Mouse (Mus musculus) induced T-regulatory cell, adult 2 months (primary cell): ENCODE measurements around the gene Stxbp4.
A peak's percentile ranks its signal among the peaks of the same experiment; 100 is the strongest.

Experiments
- DNase-seq: peaks from one replicate; pipeline ENCODE4 v3.0.0-alpha.2; 2012; ENCODE audit warnings: low read depth

Gene Stxbp4

DNA sequence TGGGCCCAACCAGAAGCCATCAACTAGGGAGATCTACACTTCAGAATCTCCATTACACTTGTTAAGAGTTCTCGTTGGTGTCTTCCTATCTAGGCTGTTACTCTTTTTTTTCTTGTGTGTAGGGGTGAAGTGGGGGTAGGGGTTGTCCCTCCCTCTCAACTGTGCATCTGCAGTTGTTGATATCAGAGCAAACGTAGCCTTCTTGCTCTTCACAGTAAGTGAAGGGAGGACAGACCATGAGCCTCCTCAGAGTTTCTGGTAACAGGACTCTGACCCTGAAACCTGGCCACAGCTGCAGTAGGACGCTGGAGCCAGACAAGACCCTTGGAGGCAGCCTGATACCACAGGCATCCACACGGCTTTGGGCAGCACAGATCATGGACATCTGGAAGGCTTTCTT is 81.4 kb downstream of the Stxbp4 start:
- DNase-seq: no peak

DNA sequence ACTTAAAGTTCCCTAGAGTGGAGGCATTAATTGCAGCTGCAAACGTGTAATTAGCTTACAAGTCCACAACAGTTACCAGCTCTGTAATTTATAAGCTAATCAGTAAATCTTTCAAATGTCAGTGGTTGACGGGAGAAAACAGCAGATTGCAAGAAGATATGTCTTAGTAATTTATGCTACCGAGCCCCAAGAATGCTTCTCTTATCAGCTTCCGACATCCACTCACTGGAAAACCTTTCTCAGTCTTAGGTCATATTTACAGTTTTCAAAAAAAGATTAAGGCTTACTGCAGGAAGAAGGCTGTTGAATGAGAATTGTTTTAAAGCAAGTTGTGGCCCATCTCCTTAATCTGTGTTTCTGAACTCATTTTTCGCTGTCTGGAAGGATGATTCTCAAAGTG is 83.9 kb downstream of the Stxbp4 start:
- DNase-seq: no peak

DNA sequence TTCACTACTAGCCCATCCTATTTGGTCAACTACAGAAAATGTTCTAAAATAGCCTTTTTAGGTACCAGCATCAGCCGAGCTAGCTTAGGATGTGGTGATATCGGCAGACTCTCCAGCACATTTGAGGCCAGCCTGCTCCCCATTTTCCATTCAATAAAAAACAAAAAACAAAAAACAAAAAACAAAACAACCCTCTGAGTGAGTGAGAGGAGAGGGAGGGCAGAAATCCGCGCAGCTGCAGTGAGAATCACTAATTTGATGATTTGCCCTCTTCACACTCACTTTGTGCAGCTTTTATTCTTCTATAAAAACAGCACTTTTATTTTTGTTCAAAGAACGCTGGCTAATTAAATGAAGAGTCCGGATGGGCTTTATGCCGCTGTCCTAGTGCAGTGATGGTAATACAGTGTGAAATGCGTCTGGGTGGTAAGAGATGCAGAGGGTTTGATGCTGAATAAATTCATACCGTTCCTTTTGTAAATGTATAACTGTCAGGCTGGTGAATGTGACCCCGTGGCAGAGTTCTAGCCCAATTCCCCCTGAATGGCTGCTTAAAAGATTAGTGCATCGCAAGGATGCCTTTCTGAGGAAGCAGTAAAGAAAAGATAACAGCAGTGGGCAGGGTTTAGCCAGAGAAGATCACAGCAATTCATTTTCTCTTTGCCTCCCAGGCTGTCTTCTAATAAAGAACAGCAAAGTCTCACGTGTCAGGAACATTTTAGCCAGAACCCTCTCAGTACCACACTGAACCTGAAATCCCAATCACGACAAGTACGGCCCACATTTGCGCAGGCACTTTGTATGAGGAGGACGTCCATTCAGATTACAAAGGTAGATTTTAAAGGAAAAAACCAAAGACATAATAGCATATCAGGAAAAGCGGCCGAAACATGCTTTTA is 85.3 kb downstream of the Stxbp4 start:
- DNase-seq: no peak

DNA sequence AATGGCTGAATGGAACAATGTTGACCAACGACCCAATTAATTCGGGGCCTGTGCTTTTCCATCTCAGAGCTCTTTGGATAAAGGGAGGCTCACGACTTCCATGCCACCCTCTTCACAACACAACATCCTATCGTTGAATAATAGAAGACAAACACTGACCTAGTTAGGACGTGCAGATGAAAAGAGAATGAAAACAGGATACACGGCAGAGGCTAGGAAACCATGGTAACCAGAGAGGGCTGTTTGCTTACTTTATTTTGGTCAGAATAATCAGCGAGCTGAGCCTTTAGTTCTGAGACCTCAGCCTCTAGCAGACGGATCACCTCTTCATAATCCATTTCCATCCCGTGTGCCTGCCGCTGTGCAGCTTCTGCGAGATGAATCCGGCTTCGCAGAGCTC is 89.3 kb downstream of the Stxbp4 start:
- DNase-seq: peak; percentile 6

GRCm38 (mm10) chr11:90538636-90539263 is 99.1 kb downstream of the Stxbp4 start:
- DNase-seq: no peak

- DNase-seq: no peak
Observed at GRCm38 (mm10) chr11:90525311-90525710, 112.6 kb downstream of the Stxbp4 start.

GRCm38 (mm10) chr11:90521040-90521439 is 116.8 kb downstream of the Stxbp4 start:
- DNase-seq: no peak

DNA sequence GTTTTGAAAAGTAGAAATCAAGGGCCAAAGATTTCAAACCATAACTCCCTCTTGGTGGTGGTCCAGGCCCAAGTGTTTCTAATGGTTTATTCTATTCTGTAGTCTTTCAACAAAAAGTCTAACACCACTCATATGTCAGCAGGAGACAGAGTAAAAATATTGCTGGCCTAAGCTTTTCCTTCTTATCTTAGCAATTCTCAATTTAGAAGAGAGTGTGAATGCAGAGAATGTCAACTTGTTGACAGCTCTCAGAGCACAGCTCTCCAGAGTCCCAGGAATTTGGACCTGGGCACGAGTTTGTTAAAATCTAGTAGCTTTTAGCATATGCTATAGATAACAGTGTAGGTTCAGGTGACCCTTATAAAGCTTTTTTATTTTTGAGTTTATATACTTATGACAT is 120.1 kb downstream of the Stxbp4 start:
- DNase-seq: no peak

DNA sequence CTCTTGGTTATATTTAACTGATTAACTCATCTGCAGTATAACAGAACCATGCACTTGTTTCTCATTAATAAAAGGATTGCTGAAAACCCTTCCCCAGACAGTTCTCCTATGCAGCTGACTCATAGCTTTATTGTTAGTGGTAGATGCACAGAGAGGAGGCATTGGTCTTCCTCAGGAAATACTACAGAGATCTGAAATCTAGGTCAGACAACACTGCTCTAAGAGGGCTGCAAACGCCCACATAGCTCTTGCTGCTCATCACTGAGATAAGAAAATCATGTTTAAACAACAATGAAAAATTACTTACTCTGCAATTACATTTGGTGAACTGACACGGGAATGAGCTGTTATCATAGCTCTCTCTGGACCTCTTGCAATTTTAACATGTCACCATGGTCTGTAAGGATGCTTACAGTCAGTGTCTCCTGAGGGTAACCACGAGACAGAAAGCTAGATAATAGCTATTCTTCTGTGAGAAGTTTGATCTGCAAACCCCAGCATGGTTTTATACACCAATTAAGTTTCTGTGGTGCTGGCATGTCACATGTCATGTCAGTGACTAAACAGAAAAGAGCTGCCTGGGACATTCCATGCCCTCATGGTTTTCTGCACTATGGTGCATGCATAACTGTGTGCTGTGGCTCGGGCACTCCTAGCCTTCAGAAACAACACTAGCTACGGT is 125.2 kb downstream of the Stxbp4 start:
- no peak for DNase-seq

GRCm38 (mm10) chr11:90501846-90502245 is 136.0 kb downstream of the Stxbp4 start:
- no peak for DNase-seq

- no peak for DNase-seq
Observed at GRCm38 (mm10) chr11:90499918-90500317, 138.0 kb downstream of the Stxbp4 start.

- DNase-seq: no peak
Observed at GRCm38 (mm10) chr11:90498461-90498860, 139.4 kb downstream of the Stxbp4 start.

- DNase-seq: no peak
Observed at GRCm38 (mm10) chr11:90494981-90495380, 142.9 kb downstream of the Stxbp4 start.

GRCm38 (mm10) chr11:90492511-90492910 is 145.4 kb downstream of the Stxbp4 start:
- no peak for DNase-seq

- no peak for DNase-seq
Observed at GRCm38 (mm10) chr11:90489166-90489565, 148.7 kb downstream of the Stxbp4 start.

DNA sequence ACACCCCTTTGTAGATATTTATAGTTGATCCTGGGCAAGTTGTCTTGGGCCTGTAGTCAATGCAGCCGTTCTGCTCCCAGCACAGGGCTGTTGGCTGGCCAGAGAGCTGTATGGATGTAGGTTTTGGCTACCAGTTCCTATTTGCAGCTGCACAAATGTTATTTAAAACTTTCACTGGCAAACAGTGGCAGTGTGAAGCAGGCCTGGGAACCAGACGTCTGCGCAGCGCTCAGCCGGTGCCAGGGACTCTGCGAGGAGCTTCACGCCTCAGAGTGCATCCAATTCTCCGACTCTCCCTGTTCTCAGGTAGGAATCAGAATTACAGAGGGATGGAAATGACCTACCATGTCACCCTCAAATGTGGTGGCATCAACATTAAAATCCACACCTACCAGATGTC is 150.2 kb downstream of the Stxbp4 start:
- DNase-seq: no peak

DNA sequence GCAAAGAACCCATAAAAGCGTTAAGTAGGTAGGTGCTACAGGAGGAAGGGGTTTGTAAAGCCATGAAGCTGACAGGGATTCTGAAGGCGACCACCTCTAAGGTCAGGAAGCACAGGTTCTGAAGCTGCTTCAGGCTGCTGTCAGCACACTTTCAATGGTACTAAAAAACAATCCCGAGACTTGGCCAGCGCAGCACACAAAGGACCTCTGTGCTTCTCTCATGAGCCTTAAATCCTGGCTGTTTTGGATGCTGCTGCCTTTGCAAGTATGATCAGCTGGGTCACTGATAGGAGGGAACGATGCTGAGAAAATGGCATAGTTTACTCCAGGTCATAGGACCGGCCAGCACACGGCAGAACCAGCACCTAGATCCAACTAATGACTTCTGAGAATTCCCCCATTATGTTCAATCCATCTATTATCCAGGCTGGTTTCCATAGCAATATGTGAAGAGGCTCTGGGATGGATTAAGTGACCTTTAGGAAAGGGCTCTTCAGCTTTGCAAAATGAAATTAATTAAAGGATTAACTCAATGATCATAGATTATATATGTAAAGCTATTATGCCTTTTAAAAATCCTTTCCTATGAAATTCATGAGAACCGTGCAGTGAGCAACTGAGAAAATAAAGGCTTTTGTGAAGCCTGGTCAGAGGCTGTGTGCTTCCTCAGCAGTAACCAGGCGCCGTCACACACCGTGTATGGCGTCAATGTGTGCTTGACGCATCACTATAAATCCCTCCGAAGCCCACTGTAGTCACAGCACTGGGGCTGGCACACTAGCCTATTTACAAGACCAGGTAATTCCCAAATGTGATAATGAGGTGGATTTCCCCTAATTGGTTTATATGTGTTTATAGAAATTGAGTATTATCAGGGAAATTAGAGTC is 152.9 kb downstream of the Stxbp4 start:
- DNase-seq: no peak

- no peak for DNase-seq
Observed at GRCm38 (mm10) chr11:90483766-90484165, 154.1 kb downstream of the Stxbp4 start.

GRCm38 (mm10) chr11:90481828-90482227 is 156.1 kb downstream of the Stxbp4 start:
- no peak for DNase-seq

DNA sequence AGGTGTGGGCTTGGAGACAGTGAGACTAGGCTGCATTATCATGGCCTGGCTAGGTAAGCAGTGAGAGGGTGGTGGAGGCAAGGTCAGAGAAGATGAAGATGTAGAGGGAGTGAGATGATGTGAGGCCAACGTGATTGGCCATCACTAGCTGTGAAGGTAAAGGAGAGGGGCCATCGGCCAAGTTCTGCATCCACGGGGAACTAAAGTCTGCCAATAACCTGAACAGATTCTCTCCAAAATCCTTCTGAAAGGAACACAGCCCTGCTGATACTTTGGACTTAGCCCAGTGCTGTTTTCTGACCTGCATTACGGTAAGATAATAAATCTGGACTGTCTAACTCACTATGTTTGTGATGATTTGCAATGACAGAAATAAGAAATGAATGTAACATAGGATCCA is 167.6 kb downstream of the Stxbp4 start:
- no peak for DNase-seq

- DNase-seq: no peak
Observed at GRCm38 (mm10) chr11:90464046-90464595, 173.8 kb downstream of the Stxbp4 start.

DNA sequence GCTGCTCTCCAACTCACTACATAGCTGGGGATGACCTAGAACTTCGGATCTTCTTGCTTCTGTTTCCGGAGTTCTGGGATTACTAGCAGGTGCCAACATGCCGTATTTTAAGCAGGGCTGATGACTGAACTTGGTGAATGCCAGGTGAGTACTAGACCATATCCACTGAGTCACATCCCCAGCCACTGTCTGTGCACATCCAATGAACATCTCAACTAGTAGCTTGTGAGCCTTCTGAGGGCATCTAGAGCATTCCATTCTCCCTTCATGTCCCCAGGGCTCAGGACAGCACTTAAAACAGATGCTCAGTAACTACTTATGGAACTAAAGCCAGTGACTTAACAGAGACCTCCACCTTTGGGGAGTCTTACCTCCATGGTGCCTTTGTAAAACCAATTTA is 177.4 kb downstream of the Stxbp4 start:
- DNase-seq: no peak
